Mouse (Mus musculus): ENCODE results near the gene Laptm5. TPM values are rescaled to one million over a fixed set of nuclear protein-coding genes. Genes with fewer than 3 reads are reported as not detected.

Laptm5 gene
- total and polyA plus RNA-seq, 2 experiments from 2014 or later, result 14.7 to 15.9 TPM

GRCm38 (mm10) chr4:130907200-130908069, 5.5 kb upstream of the Laptm5 start:
- TF ChIP-seq EP300 (IDR thresholded peaks at IDR 0.05; ENCODE audit: low read depth) (no peak), CTCF (IDR thresholded peaks at IDR 0.05; ENCODE audit: low read depth) (no peak)
- no peak for ATAC-seq (ENCODE audit: insufficient read depth, low read depth)
- Histone ChIP-seq H3K4me1 (ENCODE audit: control insufficient read depth, insufficient read depth) (peaks cover 12% of the 10 kb centered on the region), H3K27me3 (ENCODE audit: control insufficient read depth, insufficient read depth, low read length) (no peaks in the 10 kb centered on the region), H3K9ac (replicated peaks; ENCODE audit: low read depth, low read length) (no peak overlapping the region), H3K27ac (ENCODE audit: low read depth) (no peak overlapping the region), H3K9me3 (replicated peaks; ENCODE audit: control insufficient read depth, low read length) (no peaks in the 10 kb centered on the region), H3K4me3 (ENCODE audit: low read depth, low read length) (no peak overlapping the region), H3K36me3 (replicated peaks; ENCODE audit: control insufficient read depth, insufficient read depth, low read length) (no peaks in the 10 kb centered on the region), H3K4me2 (ENCODE audit: low read depth, low read length) (no peak overlapping the region)
- WGBS, result 79% methylated on average over 19 of the region's 19 CpGs
- DNase-seq (ENCODE audit: low spot score), result no peak

- WGBS, result 94% methylated on average over 10 of the region's 10 CpGs
- Histone ChIP-seq H3K4me3 (ENCODE audit: low read depth, low read length) (no peak overlapping the region), H3K27ac (ENCODE audit: low read depth) (no peak overlapping the region), H3K4me1 (ENCODE audit: control insufficient read depth, insufficient read depth) (peaks cover 12% of the 10 kb centered on the region), H3K27me3 (ENCODE audit: control insufficient read depth, insufficient read depth, low read length) (no peaks in the 10 kb centered on the region), H3K4me2 (ENCODE audit: low read depth, low read length) (no peak overlapping the region), H3K9me3 (replicated peaks; ENCODE audit: control insufficient read depth, low read length) (no peaks in the 10 kb centered on the region), H3K9ac (replicated peaks; ENCODE audit: low read depth, low read length) (no peak overlapping the region), H3K36me3 (replicated peaks; ENCODE audit: control insufficient read depth, insufficient read depth, low read length) (no peaks in the 10 kb centered on the region)
- ATAC-seq (ENCODE audit: insufficient read depth, low read depth), result no peak
- no peak for DNase-seq (ENCODE audit: low spot score)
- TF ChIP-seq CTCF (IDR thresholded peaks at IDR 0.05; ENCODE audit: low read depth), result no peak
- no peak for TF ChIP-seq EP300 (IDR thresholded peaks at IDR 0.05; ENCODE audit: low read depth)
These were observed 4.8 kb upstream of the Laptm5 start for GRCm38 (mm10) chr4:130908133-130908532.

GRCm38 (mm10) chr4:130909167-130909874, 3.6 kb upstream of the Laptm5 start:
- no peak; the same call in 1 of the 2 replicates for ATAC-seq (ENCODE audit: insufficient read depth, low read depth)

GRCm38 (mm10) chr4:130910666-130911065, 2.3 kb upstream of the Laptm5 start:
- WGBS, result 24% methylated on average over 7 of the region's 7 CpGs
- Histone ChIP-seq H3K9ac (replicated peaks; ENCODE audit: low read depth, low read length) (no peak overlapping the region), H3K9me3 (replicated peaks; ENCODE audit: control insufficient read depth, low read length) (no peaks in the 10 kb centered on the region), H3K27me3 (ENCODE audit: control insufficient read depth, insufficient read depth, low read length) (no peaks in the 10 kb centered on the region), H3K4me3 (ENCODE audit: low read depth, low read length) (no peak overlapping the region), H3K4me2 (ENCODE audit: low read depth, low read length) (no peak overlapping the region), H3K27ac (ENCODE audit: low read depth) (no peak overlapping the region), H3K36me3 (replicated peaks; ENCODE audit: control insufficient read depth, insufficient read depth, low read length) (no peaks in the 10 kb centered on the region), H3K4me1 (ENCODE audit: control insufficient read depth, insufficient read depth) (peaks cover 7% of the 10 kb centered on the region; the same call in 1 of the 2 replicates)
- DNase-seq (ENCODE audit: low spot score) (no peak), ATAC-seq (ENCODE audit: insufficient read depth, low read depth) (peak; percentile 36)
- TF ChIP-seq EP300 (IDR thresholded peaks at IDR 0.05; ENCODE audit: low read depth) (no peak), CTCF (IDR thresholded peaks at IDR 0.05; ENCODE audit: low read depth) (no peak)

More at GRCm38 (mm10) chr4:130909167-130909874, 3.6 kb upstream of the Laptm5 start:
- TF ChIP-seq CTCF (IDR thresholded peaks at IDR 0.05; ENCODE audit: low read depth), result no peak
- TF ChIP-seq EP300 (IDR thresholded peaks at IDR 0.05; ENCODE audit: low read depth), result no peak
- no peak overlapping the region for H3K4me3 ChIP-seq (ENCODE audit: low read depth, low read length)
- no peaks in the 10 kb centered on the region for H3K9me3 ChIP-seq (replicated peaks; ENCODE audit: control insufficient read depth, low read length)
- no peak overlapping the region for H3K9ac ChIP-seq (replicated peaks; ENCODE audit: low read depth, low read length)
- DNase-seq (ENCODE audit: low spot score), result no peak
- H3K4me2 ChIP-seq (ENCODE audit: low read depth, low read length), result no peak overlapping the region
- 56% methylated on average over 17 of the region's 17 CpGs for WGBS
- no peaks in the 10 kb centered on the region for H3K27me3 ChIP-seq (ENCODE audit: control insufficient read depth, insufficient read depth, low read length)
- H3K4me1 ChIP-seq (ENCODE audit: control insufficient read depth, insufficient read depth), result peaks cover 12% of the 10 kb centered on the region
- no peak overlapping the region for H3K27ac ChIP-seq (ENCODE audit: low read depth)
- no peaks in the 10 kb centered on the region for H3K36me3 ChIP-seq (replicated peaks; ENCODE audit: control insufficient read depth, insufficient read depth, low read length)

GRCm38 (mm10) chr4:130912626-130913025, 299 bp upstream of the Laptm5 start:
- TF ChIP-seq EP300 (IDR thresholded peaks at IDR 0.05; ENCODE audit: low read depth) (no peak), CTCF (IDR thresholded peaks at IDR 0.05; ENCODE audit: low read depth) (no peak)
- no peak overlapping the region for H3K4me3 ChIP-seq (ENCODE audit: low read depth, low read length)
- 80% methylated on average over 3 of the region's 3 CpGs for WGBS
- H3K27me3 ChIP-seq (ENCODE audit: control insufficient read depth, insufficient read depth, low read length), result no peaks in the 10 kb centered on the region
- no peaks in the 10 kb centered on the region for H3K36me3 ChIP-seq (replicated peaks; ENCODE audit: control insufficient read depth, insufficient read depth, low read length)
- peaks cover 7% of the 10 kb centered on the region; the same call in 1 of the 2 replicates for H3K4me1 ChIP-seq (ENCODE audit: control insufficient read depth, insufficient read depth)
- H3K4me2 ChIP-seq (ENCODE audit: low read depth, low read length), result no peak overlapping the region
- DNase-seq (ENCODE audit: low spot score) (no peak), ATAC-seq (ENCODE audit: insufficient read depth, low read depth) (no peak)
- H3K9ac ChIP-seq (replicated peaks; ENCODE audit: low read depth, low read length), result no peak overlapping the region
- no peaks in the 10 kb centered on the region for H3K9me3 ChIP-seq (replicated peaks; ENCODE audit: control insufficient read depth, low read length)
- H3K27ac ChIP-seq (ENCODE audit: low read depth), result no peak overlapping the region

Measured in heart, postnatal 0 days (tissue).